Mouse (Mus musculus): Measurements from ENCODE around the gene Gm44805.

The Gm44805 gene

DNA sequence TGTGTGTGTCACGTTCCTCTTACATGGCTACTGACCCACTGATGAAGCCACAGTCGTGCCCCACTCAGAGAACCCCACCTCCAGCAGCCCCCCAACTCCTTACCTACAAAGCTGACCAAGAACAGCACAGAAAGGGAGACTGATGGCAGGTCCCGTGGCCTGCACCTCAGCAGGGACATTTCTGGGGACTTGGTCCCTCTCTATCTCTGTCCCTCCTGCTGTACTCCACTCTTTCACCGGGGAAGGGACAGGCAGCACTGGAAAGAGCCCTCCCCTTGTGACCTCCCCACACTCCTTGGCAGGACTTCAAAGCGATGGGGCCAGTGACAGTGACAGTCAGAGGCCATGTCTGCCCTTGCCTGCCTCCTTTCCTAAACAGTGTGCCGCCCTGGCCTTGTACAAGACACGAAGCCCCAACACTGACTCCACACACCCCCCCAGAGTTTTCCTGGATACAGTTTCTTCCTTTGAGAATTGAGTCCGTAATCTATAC is at the start of gene Gm44805, which contains the start of gene Apoc4:
TSS of gene Gm44805 (minus strand) at position 222 of the 493 bp plus-strand sequence.
TSS of gene Apoc4 (minus strand) at position 278 of the 493 bp plus-strand sequence.
- DNase-seq (ENCODE audit: low read depth), result no peak

DNA sequence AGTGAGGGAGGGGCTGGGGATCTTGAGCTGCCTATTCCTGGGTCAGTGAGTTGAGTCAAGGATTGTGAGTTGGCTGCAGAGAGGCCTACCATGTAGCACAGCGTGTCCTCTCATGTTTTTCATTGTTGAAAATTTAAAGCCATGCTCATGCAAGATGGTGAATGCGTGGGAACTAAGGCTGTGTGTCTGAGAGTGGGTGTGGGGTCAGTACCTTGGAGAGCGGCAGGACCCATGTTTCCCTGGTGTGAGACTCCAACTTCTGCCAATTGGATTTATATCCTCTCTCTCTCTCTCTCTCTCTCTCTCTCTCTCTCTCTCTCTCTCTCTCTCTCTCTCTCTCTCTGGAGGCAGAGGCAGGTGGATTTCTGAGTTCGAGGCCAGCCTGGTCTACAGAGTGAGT is 45.3 kb upstream of the Gm44805 start:
- no peak for DNase-seq (ENCODE audit: low read depth)

- no peak for DNase-seq (ENCODE audit: low read depth)
These were observed 42.9 kb upstream of the Gm44805 start for GRCm38 (mm10) chr7:19724167-19724566.

- DNase-seq (ENCODE audit: low read depth), result no peak
These were observed 41.6 kb upstream of the Gm44805 start for GRCm38 (mm10) chr7:19722754-19723195.

DNA sequence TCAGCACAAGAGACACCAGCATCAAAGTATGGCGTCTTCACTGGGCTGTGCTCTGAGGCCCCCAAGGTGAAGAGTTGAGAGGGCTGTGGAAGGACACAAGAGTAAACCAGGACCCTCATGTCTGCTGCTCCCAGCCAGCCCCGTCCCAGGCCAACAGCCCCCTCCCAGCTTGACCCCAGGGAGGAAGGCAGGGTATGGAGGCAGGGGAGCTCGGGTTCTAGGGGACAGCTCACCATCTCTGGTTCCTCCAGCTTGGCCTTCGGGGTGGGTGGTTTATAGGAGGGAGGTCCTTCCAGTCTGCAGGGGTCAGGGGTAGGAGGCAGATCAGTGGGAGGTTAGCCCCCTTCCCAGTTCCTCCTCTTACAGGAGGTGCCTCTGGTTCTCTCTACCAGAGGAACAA is 38.0 kb upstream of the Gm44805 start:
- no peak for DNase-seq (ENCODE audit: low read depth)

DNA sequence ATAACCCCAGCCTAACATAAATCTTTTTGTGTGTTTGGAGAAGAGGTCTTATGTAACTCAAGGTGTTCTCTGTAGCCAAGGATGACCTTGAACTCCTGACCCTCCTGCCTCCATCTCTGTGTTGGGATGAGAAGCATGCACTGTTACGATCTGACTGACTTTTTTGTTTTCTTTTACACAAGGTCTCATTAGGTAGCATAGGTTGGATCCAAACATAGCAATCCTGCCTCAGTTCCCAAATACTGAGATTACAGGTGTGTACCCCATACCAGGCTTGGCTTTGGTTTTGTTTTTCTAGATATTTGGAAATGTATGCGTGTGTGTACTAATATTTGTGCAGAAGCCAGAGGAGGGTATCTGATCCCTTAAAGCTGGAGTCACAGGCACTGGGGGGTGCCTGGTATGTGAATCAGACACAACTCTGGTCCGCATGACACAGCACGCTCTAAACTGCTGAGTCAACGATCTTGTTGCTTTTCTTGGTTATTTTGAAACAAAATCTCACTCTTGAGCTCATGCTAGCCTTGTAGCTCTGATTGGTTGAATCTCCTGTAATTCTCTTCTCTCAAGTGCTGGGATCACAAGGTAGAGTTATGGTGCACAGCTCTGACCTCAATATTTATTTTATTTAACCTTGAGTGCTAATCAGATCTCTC is 37.2 kb upstream of the Gm44805 start:
- no peak for DNase-seq (ENCODE audit: low read depth)

DNA sequence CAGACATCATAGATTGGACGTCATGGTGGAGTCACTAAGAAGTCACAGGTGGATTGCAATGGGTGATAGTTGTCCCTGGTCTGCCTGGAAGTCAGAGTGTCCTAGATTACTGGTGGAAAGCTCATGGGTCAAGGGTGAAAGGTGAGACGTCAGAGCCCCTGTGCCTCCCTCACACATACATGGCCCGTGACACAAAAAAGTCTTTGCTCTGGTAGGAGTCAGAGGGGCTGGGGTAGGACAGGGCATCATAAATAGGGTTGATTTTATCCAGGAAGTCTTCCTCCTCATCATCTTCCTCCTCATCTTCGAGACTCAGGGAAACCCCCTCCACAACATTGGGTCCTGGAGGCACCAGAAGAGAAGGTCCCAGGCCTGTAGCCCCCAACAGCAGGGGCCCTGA is 36.1 kb upstream of the Gm44805 start:
- no peak for DNase-seq (ENCODE audit: low read depth)

DNA sequence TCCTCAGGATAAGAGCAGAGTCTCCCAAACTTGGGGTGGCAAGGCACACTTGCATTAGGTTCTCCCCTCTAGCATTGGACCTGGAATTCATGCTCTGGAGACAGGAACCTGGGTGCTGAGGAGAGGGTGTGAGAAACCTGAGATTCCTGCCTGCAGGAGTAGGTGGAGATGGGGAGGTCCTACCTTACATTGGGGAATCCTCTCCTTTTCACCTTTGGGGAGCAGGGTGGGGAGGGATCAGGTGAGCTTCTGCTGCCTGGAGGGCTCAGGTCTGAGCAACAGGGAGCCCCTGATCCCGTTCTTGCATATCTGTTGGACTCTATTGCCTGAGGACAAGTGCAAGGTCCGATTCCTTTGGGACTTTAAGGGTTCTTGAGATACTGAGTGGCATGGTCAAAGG is 35.6 kb upstream of the Gm44805 start:
- no peak for DNase-seq (ENCODE audit: low read depth)

- DNase-seq (ENCODE audit: low read depth), result no peak
These were observed 34.9 kb upstream of the Gm44805 start for GRCm38 (mm10) chr7:19716055-19716682.

- DNase-seq (ENCODE audit: low read depth), result peak; percentile 100
These were observed 34.2 kb upstream of the Gm44805 start, which contains the start of gene Tomm40 for GRCm38 (mm10) chr7:19715239-19716054. Gene Tomm40, minus strand, starts transcription at chr7:19715438.

DNA sequence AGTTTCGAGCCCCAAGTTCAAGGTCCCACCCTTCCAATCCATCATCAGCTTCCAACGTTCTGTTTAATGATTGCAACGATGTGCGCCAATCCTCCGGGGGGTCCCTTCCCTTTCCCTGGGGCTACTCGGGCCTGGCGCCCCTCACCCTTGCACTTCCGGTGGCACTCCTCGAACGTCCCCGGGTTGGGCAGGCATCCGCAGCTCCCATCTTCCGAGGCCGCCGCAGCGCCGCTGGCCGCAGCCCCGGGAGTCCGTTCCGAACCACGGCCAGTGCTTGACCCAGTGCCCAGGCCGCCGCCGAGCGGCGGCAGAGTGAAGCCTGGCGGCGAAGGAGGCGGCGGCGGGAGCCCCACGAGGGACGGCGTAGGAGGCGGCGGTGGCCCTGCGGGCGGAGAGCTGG is 33.6 kb upstream of the Gm44805 start:
- DNase-seq (ENCODE audit: low read depth), result no peak

DNA sequence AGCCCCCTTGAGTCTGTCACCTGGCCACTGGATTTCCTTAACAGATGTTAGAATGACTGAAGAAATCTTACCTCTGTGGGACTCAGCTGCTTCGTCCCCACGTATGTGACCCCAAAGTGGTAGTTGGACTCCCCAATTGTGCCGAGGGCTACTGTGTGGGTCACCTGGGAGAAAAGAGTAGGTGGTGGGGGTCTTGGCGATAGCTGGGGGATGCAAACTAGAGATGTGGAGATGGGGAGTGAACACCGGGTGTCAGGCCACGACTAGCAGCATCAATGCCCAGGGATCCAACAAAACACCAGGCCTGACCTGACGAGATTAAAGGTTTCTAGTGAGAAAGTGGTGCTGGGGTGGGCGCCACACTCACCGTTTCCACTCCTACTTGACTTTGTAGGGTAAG is 32.4 kb upstream of the Gm44805 start:
- no peak for DNase-seq (ENCODE audit: low read depth)

DNA sequence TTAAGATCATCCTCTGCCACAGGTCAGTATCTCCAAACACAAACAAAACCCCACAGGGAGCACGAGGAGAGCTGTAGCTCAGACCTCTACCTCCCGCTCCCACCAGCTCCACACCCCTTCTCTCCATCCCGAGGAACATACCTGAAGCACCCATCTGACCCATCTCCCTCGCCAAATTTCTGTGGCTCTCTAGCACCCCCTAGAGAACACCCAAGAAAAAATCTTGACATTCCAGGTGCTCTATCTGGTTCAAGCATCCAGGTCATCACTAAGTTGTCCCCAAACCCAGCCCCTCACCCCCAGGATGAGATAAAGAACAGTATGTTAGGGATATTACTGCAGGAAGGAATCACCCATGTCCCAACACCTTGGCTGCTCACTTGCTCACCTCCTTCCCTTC is 32.0 kb upstream of the Gm44805 start:
- DNase-seq (ENCODE audit: low read depth), result no peak

- DNase-seq (ENCODE audit: low read depth), result no peak
These were observed 31.2 kb upstream of the Gm44805 start for GRCm38 (mm10) chr7:19712414-19712813.

DNA sequence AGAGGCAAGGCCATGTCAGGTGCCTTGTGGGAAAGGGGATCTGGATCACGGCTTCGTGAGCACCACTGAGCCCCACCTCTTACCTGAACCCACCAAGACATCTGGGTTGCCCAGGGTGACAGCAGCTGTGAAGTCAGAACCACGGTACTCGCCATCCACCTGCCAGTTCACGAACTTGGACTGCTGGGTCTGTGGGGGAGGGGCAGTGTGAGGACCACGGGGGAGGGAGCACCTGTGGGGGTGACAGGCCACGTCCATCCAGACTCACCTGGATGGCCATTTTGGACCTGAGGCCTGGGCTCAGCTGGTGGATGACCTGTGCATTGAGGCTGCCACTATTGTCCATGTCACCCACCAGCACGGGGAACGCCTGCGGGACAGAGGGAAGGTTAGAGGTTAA is 29.4 kb upstream of the Gm44805 start:
- no peak for DNase-seq (ENCODE audit: low read depth)

DNA sequence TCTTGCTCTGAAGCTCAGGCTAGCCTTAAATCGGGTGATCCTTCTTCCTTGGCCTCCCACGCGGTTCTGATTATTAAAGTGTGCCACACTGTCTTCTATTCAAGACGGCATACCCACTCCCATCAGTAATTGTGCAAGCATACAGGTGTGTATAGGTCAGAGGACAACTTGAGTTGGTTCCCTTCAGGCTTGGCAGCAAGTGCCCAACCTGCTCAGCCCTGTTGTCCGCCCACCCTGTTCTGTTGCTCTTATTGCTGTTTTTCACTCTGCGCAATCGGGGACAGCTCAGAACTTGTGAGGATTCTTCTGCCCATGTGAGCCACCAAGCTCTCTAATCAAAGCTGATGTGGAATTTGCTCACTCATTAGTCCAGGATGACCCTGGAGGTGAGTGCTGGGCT is 24.0 kb upstream of the Gm44805 start:
- no peak for DNase-seq (ENCODE audit: low read depth)

- DNase-seq (ENCODE audit: low read depth), result no peak
These were observed 23.3 kb upstream of the Gm44805 start for GRCm38 (mm10) chr7:19704475-19704874.

GRCm38 (mm10) chr7:19702859-19703555 is 21.8 kb upstream of the Gm44805 start:
- no peak for DNase-seq (ENCODE audit: low read depth)

DNA sequence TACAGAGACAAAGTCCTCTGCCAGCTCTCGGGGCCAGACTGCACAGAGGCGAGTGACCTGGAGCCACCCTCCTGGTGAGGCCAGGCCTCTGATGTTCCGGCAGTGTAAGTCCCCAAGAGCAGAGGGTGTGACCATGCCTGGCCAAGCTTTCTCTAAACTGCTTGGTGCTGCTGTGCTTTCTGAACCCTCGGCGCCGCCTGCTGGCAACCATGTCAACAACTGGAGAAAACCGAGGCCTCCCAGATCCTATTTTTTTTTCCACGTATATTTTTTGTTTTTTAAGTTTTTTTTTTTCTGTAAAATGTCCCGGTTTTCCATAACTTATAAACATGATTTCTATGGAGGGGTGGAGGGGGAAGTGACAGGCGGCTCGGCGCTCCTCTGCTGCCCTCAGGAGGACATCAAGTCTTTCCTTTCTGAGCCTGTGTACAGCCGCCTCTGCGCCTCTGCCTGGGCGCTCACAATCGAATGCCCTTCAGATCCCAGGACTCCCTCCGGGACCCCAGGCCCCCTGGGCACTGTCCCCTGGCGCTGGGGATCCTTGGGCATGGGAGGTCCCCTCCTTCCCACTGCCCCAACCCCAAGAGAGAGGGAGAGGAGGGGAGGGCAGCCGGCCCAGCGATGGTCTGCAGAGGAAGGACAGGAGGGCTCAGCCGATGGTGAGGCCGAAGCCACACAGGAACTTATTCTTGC is 20.0 kb upstream of the Gm44805 start:
- DNase-seq (ENCODE audit: low read depth), result peak; percentile 61

GRCm38 (mm10) chr7:19700299-19701068 is 19.3 kb upstream of the Gm44805 start:
- no peak for DNase-seq (ENCODE audit: low read depth)

DNA sequence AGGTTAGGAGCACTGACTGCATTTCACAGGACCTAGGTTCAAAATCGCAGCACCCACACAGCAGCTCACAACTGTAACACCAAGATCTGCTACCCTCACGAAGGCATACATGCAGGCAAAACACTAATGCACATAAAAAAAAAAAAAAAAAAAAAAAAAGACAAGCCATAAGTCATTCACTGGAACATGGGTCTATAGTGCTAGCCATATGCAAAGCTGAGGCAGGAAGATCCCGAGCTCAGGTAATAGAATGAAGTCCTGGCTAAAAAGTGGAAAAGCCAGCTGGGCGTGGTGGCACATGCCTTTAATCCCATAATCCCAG is 18.6 kb upstream of the Gm44805 start:
- no peak for DNase-seq (ENCODE audit: low read depth)

All from fibroblast of lung, adult 2 months (primary cell).